Mouse (Mus musculus): ENCODE data around the gene Pigg. TPM values are rescaled to one million over a fixed set of nuclear protein-coding genes. Genes with fewer than 3 reads are reported as not detected.
"Not testable (repeated sequence)": the region's sequence is repeated elsewhere in the genome, so short reads cannot be mapped to it uniquely, and the experiment has no call there.

The Pigg gene
- polyA plus RNA-seq (2015; fragmentation: Nextera tagmentation; extraction: Ambion mirVana): 7.5 and 7.7 TPM in 2 replicates

DNA sequence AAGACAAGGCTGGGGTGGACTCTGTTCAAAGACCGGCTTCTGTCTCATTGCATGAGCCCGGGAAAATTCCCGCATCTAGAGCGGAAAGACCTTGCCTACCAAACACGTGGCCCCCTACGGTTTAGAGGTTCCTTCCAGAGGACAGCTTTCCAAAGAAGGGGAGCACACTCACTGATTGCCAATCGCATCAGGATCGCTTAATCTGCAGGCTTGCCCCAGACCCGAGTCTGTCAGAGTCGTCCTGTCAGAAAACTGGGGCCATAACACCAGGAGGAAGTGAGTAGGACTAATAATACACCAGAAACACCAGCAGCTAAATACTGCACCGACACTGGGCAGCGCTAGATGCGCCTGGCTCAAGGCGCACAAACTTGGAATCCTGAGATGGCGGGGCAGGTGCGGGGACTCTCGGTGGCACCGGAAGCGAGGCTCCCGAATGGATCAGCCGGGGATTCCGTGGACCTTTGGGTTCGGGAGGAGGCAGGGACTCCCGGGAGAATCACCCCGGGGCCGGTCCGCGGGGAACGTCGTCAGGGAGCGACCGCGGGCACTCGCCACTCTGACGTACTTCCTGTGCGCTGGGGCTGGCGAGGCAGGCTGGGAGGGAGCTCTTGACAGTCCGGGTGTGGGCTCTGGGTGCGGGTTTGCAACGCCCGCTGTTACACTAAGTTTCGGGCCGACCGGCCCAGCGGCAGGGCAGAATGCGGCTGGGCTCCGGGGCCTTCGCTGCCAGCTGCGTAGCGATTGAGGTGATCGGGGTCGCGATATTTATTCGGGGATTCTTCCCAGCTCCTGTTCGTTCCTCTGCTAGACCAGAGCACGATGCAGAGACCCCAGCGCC, at the start of gene Pigg:
TSS of gene Pigg (plus strand) at position 386 of the 841 bp plus-strand sequence.
- WGBS: under 1% methylated on average over 57 of the region's 57 CpGs
- H3K4me1 ChIP-seq (replicated peaks): peaks cover 6% of the 10 kb centered on the region; the same call in 1 of the 2 replicates
- no peaks in the 10 kb centered on the region for H3K36me3 ChIP-seq
- no peaks in the 10 kb centered on the region for H3K27me3 ChIP-seq (replicated peaks)
- H3K4me2 ChIP-seq (replicated peaks): peak within 1 kb of the TSS; percentile 83
- peak within 1 kb of the TSS; percentile 87 for H3K9ac ChIP-seq
- peak within 1 kb of the TSS; percentile 90 for H3K27ac ChIP-seq
- ATAC-seq: peak; percentile 100
- peak within 1 kb of the TSS; percentile 82 for H3K4me3 ChIP-seq (replicated peaks)
- H3K9me3 ChIP-seq: no peaks in the 10 kb centered on the region

- 38% methylated on average over 4 of the region's 4 CpGs for WGBS
- H3K9ac ChIP-seq: no peak overlapping the region
Observed at GRCm38 (mm10) chr5:108262722-108263121, 49.7 kb upstream of the Pigg start.

GRCm38 (mm10) chr5:108263785-108264184, 48.6 kb upstream of the Pigg start:
- 88% methylated on average over 1 of the region's 1 CpGs for WGBS
- H3K36me3 ChIP-seq; H3K27ac ChIP-seq; H3K27me3 ChIP-seq (replicated peaks); H3K4me1 ChIP-seq (replicated peaks); H3K9me3 ChIP-seq; H3K4me3 ChIP-seq (replicated peaks); H3K9ac ChIP-seq; ATAC-seq; H3K4me2 ChIP-seq (replicated peaks): not testable (repeated sequence)

More at GRCm38 (mm10) chr5:108262722-108263121, 49.7 kb upstream of the Pigg start:
- H3K27me3 ChIP-seq (replicated peaks): no peaks in the 10 kb centered on the region
- no peak overlapping the region for H3K27ac ChIP-seq
- H3K36me3 ChIP-seq: no peaks in the 10 kb centered on the region
- H3K4me2 ChIP-seq (replicated peaks): no peak overlapping the region
- H3K4me3 ChIP-seq (replicated peaks): no peak overlapping the region
- 0 out of 2 replicates have a peak, but pooled peaks have one; percentile 41 for ATAC-seq
- H3K9me3 ChIP-seq: no peaks in the 10 kb centered on the region
- H3K4me1 ChIP-seq (replicated peaks): no peaks in the 10 kb centered on the region

DNA sequence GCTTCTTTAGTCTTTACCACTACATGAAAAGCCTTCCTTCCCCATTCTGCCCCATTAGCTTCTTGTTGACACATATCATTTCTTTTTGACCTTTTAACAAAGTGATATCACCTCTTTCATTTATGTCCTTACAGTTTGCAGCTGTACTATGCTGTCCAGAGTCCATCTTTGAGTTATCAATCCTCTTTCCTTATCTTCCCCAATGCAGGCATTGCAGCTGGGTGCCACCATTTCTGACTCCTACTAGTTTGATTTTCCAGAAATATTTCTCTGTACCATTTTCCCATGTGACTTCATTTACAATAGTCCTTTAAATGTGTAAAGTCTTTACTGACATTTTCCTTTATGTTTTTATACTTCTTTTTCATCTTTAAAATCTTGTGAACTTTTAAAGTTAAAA, 45.4 kb upstream of the Pigg start:
- ATAC-seq: no peak

GRCm38 (mm10) chr5:108268127-108269062, 44.0 kb upstream of the Pigg start, which contains the start of gene Dr1:
Gene Dr1 (plus strand): TSS chr5:108268897.
- no peaks in the 10 kb centered on the region for H3K9me3 ChIP-seq
- 2% methylated on average over 53 of the region's 55 CpGs for WGBS
- peak within 1 kb of the TSS; percentile 97 for H3K27ac ChIP-seq
- peak within 1 kb of the TSS; percentile 98 for H3K4me3 ChIP-seq (replicated peaks)
- peak; percentile 98 for ATAC-seq
- H3K36me3 ChIP-seq: no peaks in the 10 kb centered on the region
- no peaks in the 10 kb centered on the region for H3K27me3 ChIP-seq (replicated peaks)
- H3K4me1 ChIP-seq (replicated peaks): peaks cover 5% of the 10 kb centered on the region; the same call in 1 of the 2 replicates
- H3K4me2 ChIP-seq (replicated peaks): peak within 1 kb of the TSS; percentile 74
- peak within 1 kb of the TSS; percentile 97 for H3K9ac ChIP-seq

More for the DNA sequence above, 45.4 kb upstream of the Pigg start:
- H3K27me3 ChIP-seq (replicated peaks): no peaks in the 10 kb centered on the region
- H3K4me3 ChIP-seq (replicated peaks): no peak overlapping the region
- H3K27ac ChIP-seq: no peak overlapping the region
- H3K4me2 ChIP-seq (replicated peaks): no peak overlapping the region
- H3K36me3 ChIP-seq: no peaks in the 10 kb centered on the region
- H3K9me3 ChIP-seq: no peaks in the 10 kb centered on the region
- peaks cover 2% of the 10 kb centered on the region; the same call in 1 of the 2 replicates for H3K4me1 ChIP-seq (replicated peaks)
- no peak overlapping the region for H3K9ac ChIP-seq

GRCm38 (mm10) chr5:108269063-108269810, 43.2 kb upstream of the Pigg start:
- peak overlapping the region; percentile 97 for H3K27ac ChIP-seq
- peak; percentile 73 for ATAC-seq
- H3K4me2 ChIP-seq (replicated peaks): peak overlapping the region; percentile 74
- H3K4me3 ChIP-seq (replicated peaks): peak overlapping the region; percentile 98
- H3K9ac ChIP-seq: peak overlapping the region; percentile 97
- no peaks in the 10 kb centered on the region for H3K27me3 ChIP-seq (replicated peaks)
- H3K4me1 ChIP-seq (replicated peaks): peaks cover 5% of the 10 kb centered on the region; the same call in 1 of the 2 replicates
- WGBS: under 1% methylated on average over 44 of the region's 44 CpGs
- no peaks in the 10 kb centered on the region for H3K36me3 ChIP-seq
- no peaks in the 10 kb centered on the region for H3K9me3 ChIP-seq

GRCm38 (mm10) chr5:108269811-108270151, 42.6 kb upstream of the Pigg start:
- H3K9me3 ChIP-seq: no peaks in the 10 kb centered on the region
- H3K9ac ChIP-seq: peak overlapping the region; percentile 97
- H3K4me3 ChIP-seq (replicated peaks): peak overlapping the region; percentile 98
- WGBS: 7% methylated on average over 7 of the region's 7 CpGs
- H3K4me2 ChIP-seq (replicated peaks): peak overlapping the region; percentile 74
- H3K4me1 ChIP-seq (replicated peaks): peaks cover 5% of the 10 kb centered on the region; the same call in 1 of the 2 replicates
- ATAC-seq: no peak
- no peaks in the 10 kb centered on the region for H3K36me3 ChIP-seq
- no peaks in the 10 kb centered on the region for H3K27me3 ChIP-seq (replicated peaks)
- H3K27ac ChIP-seq: no peak overlapping the region

DNA sequence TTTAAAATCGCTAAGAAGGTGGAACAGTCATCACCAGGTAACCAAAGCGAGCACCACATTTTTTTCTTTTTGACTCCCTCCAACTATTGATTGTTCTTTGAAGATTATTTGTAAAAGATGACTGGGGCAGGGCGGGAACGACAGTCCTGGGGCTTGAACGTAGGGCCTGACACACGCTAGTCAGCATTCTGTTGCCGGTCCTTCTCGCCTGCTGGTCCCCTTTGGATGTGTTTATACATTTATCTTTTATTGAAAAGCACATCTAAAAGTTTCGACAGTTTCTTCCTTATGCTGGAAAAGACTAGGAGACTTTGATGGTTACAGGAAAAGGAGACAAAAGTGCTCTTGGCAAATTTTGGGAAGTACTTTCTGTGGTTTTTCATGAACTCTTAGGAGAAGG, 42.0 kb upstream of the Pigg start:
- Histone ChIP-seq H3K27ac (no peak overlapping the region), H3K4me2 (replicated peaks) (peak overlapping the region; percentile 74), H3K9me3 (no peaks in the 10 kb centered on the region), H3K4me1 (replicated peaks) (peaks cover 5% of the 10 kb centered on the region; the same call in 1 of the 2 replicates), H3K36me3 (no peaks in the 10 kb centered on the region), H3K27me3 (replicated peaks) (no peaks in the 10 kb centered on the region), H3K4me3 (replicated peaks) (peak overlapping the region; percentile 98), H3K9ac (peak overlapping the region; percentile 97; the same call in 1 of the 2 replicates)
- no peak for ATAC-seq
- WGBS: 22% methylated on average over 9 of the region's 9 CpGs

- H3K9ac ChIP-seq; H3K4me1 ChIP-seq (replicated peaks); H3K36me3 ChIP-seq; H3K9me3 ChIP-seq; H3K27me3 ChIP-seq (replicated peaks); H3K27ac ChIP-seq; H3K4me3 ChIP-seq (replicated peaks); ATAC-seq: not testable (repeated sequence)
- WGBS: 91% methylated on average over 6 of the region's 6 CpGs
- H3K4me2 ChIP-seq (replicated peaks): peak overlapping the region; percentile 38
Observed at GRCm38 (mm10) chr5:108271345-108271744, 41.1 kb upstream of the Pigg start.

DNA sequence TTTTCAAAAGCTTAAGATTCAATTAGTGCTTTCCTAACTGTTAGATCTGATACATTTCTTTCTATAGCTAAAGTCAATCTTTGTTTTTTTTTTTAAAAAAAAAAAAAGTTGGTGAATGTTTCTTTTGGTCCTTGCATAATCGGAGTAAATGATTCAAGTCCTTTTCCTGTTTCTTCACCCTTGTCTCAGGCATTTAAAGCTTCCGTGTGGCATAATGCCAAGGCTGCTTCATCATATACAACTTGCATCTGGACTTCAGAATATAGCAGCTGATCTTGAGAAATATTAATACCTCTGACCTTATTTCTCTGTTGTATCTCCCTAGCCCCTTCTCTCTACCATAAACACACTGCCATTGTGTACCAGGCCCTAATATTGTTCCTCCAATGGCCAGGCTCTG, 25.5 kb upstream of the Pigg start:
- H3K4me2 ChIP-seq (replicated peaks): no peak overlapping the region
- ATAC-seq: no peak
- H3K27ac ChIP-seq: no peak overlapping the region
- H3K4me3 ChIP-seq (replicated peaks): no peak overlapping the region
- H3K9ac ChIP-seq: no peak overlapping the region
- no peaks in the 10 kb centered on the region for H3K27me3 ChIP-seq (replicated peaks)
- no peaks in the 10 kb centered on the region for H3K4me1 ChIP-seq (replicated peaks)
- H3K36me3 ChIP-seq: no peaks in the 10 kb centered on the region
- 72% methylated on average over 2 of the region's 2 CpGs for WGBS
- no peaks in the 10 kb centered on the region for H3K9me3 ChIP-seq

GRCm38 (mm10) chr5:108301567-108301966, 10.8 kb upstream of the Pigg start:
- Histone ChIP-seq H3K4me1 (replicated peaks) (no peaks in the 10 kb centered on the region), H3K27me3 (replicated peaks) (peaks cover 3% of the 10 kb centered on the region; the same call in 1 of the 2 replicates), H3K36me3 (no peaks in the 10 kb centered on the region), H3K9me3 (no peaks in the 10 kb centered on the region), H3K4me2 (replicated peaks) (no peak overlapping the region), H3K9ac (no peak overlapping the region), H3K4me3 (replicated peaks) (no peak overlapping the region), H3K27ac (no peak overlapping the region)
- ATAC-seq: no peak
- WGBS: 63% methylated on average over 3 of the region's 3 CpGs
